Mouse (Mus musculus): ENCODE results near the gene Cys1. TPM values are rescaled to one million over a fixed set of nuclear protein-coding genes. Genes with fewer than 3 reads are reported as not detected.

Gene Cys1
- polyA plus RNA-seq, 1 experiment from 2014 or later, result 0.31 TPM

DNA sequence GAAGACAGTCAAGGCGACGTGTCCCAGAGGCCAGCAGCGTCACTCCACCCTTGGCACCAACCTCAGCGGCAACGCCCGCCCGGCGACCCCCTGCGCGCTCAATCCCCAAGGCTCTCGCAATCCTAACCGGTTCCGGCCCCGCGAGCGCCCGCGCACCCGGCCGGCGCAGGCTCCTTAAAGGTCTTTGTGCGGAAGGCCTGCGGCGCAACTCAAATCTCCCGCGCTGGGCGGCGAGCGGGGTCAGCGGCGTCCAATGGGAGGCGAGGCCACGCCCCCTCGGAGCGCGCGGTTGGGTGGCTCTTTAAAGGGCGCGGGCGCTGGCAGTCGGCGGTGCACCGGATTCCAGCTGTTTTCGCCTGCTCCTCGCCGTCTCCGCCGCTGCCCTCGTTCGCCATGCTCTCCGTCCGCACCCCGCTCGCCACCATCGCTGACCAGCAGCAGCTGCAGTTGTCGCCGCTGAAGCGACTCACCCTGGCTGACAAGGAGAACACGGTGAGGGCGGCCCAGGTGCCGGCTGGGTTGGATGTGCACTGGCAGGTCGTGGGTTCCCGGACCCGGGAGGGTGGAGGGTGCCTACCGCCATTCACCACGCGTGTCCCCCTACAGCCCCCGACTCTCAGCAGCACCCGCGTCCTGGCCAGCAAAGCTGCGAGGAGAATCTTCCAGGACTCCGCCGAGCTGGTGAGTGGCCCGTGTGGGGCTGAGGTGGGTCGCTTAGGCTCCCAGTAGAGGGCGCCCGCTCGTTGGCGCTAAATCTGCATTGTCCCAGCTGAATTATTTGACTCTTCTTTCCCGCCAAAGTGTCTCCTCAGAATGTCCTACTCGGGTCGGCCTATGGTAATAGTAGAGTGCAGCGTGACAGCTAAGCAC lies 26.6 kb upstream of the Cys1 start, which contains the start of gene Rrm2:
TSS of gene Rrm2 (plus strand) at position 288 of the 870 bp plus-strand sequence.
- H3K9ac ChIP-seq (replicated peaks), result peak within 1 kb of the TSS; percentile 91
- no peaks in the 10 kb centered on the region for H3K9me3 ChIP-seq (ENCODE audit: low read length)
- ATAC-seq (peak; percentile 86), DNase-seq (peak; percentile 98)
- TF ChIP-seq EP300 (IDR thresholded peaks at IDR 0.05; ENCODE audit: low read depth) (no peak), CTCF (IDR thresholded peaks at IDR 0.05; ENCODE audit: low read depth) (peak; percentile 91)
- under 1% methylated on average over 83 of the region's 83 CpGs for WGBS (ENCODE audit: insufficient replicate concordance)
- no peaks in the 10 kb centered on the region for H3K27me3 ChIP-seq (ENCODE audit: insufficient read depth, low read length)
- H3K4me2 ChIP-seq (ENCODE audit: low read depth, low read length), result peak within 1 kb of the TSS; percentile 94
- H3K36me3 ChIP-seq (replicated peaks; ENCODE audit: insufficient read depth, low read length), result peaks cover 30% of the 10 kb centered on the region
- peak within 1 kb of the TSS; percentile 80 for H3K27ac ChIP-seq (ENCODE audit: low read depth)
- H3K4me1 ChIP-seq (ENCODE audit: insufficient read depth), result peaks cover 42% of the 10 kb centered on the region
- peak within 1 kb of the TSS; percentile 98 for H3K4me3 ChIP-seq (ENCODE audit: low read depth, low read length)

DNA sequence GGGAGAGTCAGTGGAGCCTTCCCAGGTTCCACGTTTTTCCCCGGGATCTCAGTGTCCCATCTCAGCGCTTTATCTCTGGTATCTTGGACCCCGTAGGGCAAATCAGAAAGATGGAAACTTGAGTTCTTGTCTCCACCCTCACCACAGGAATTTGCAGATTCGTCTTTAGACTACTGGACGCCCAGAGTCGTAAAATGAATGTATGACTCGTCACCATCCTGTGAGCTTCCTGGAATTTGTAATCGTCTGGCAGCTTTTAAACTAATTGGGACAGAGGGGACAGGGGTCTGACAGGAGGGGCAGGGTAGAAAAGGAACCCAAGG lies 25.8 kb upstream of the Cys1 start:
- H3K4me3 ChIP-seq (ENCODE audit: low read depth, low read length), result peak overlapping the region; percentile 98
- peaks cover 22% of the 10 kb centered on the region for H3K36me3 ChIP-seq (replicated peaks; ENCODE audit: insufficient read depth, low read length)
- no peaks in the 10 kb centered on the region for H3K27me3 ChIP-seq (ENCODE audit: insufficient read depth, low read length)
- H3K9ac ChIP-seq (replicated peaks), result peak overlapping the region; percentile 91
- no peaks in the 10 kb centered on the region for H3K9me3 ChIP-seq (ENCODE audit: low read length)
- peak overlapping the region; percentile 80 for H3K27ac ChIP-seq (ENCODE audit: low read depth)
- under 1% methylated on average over 9 of the region's 9 CpGs for WGBS (ENCODE audit: insufficient replicate concordance)
- ATAC-seq, result no peak
- H3K4me2 ChIP-seq (ENCODE audit: low read depth, low read length), result peak overlapping the region; percentile 94
- TF ChIP-seq CTCF (IDR thresholded peaks at IDR 0.05; ENCODE audit: low read depth) (no peak), EP300 (IDR thresholded peaks at IDR 0.05; ENCODE audit: low read depth) (no peak)
- DNase-seq, result no peak
- H3K4me1 ChIP-seq (ENCODE audit: insufficient read depth), result peaks cover 46% of the 10 kb centered on the region

DNA sequence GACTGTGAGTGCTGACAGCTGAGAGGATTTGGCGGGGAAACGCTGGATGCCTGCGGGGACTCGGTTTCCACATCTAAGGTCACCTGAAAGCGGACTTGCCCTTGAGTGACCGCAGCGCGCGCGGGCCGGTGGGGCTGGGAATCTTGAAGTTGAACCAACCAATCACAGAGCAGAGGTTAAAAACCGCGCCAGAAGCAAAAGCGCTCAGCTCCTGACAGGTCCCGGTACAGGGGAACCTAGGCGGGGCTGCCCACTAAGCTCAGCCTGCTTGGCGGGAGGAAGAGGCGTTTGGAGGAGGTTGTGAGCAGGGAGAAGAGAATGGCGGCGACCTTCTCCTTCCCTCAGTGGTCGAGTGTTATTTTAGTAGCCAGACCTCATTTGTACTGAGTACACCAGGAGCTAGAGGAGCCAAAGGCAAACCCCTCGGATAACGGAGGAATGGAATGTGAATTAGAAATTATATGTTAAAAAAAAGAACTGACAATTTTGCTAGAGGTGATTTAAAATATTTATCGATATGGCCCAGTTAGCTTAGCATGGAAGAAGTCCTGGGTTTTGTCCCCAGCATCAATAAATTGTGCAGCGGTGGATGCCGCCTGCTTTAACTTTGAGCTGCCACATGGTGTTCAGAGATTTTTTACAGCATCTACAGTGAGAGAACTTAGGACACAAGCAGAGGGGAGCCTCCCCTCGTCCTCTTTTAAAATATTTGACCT lies 25.3 kb upstream of the Cys1 start:
- TF ChIP-seq EP300 (IDR thresholded peaks at IDR 0.05; ENCODE audit: low read depth) (peak; percentile 61), CTCF (IDR thresholded peaks at IDR 0.05; ENCODE audit: low read depth) (no peak)
- Histone ChIP-seq H3K4me1 (ENCODE audit: insufficient read depth) (peaks cover 45% of the 10 kb centered on the region), H3K9ac (replicated peaks) (peak overlapping the region; percentile 91), H3K9me3 (ENCODE audit: low read length) (no peaks in the 10 kb centered on the region), H3K36me3 (replicated peaks; ENCODE audit: insufficient read depth, low read length) (peaks cover 17% of the 10 kb centered on the region), H3K27me3 (ENCODE audit: insufficient read depth, low read length) (no peaks in the 10 kb centered on the region), H3K27ac (ENCODE audit: low read depth) (peak overlapping the region; percentile 80), H3K4me2 (ENCODE audit: low read depth, low read length) (peak overlapping the region; percentile 94), H3K4me3 (ENCODE audit: low read depth, low read length) (peak overlapping the region; percentile 98)
- ATAC-seq, result peak; percentile 46
- peak; percentile 85 for DNase-seq
- WGBS (ENCODE audit: insufficient replicate concordance), result 1% methylated on average over 27 of the region's 27 CpGs

DNA sequence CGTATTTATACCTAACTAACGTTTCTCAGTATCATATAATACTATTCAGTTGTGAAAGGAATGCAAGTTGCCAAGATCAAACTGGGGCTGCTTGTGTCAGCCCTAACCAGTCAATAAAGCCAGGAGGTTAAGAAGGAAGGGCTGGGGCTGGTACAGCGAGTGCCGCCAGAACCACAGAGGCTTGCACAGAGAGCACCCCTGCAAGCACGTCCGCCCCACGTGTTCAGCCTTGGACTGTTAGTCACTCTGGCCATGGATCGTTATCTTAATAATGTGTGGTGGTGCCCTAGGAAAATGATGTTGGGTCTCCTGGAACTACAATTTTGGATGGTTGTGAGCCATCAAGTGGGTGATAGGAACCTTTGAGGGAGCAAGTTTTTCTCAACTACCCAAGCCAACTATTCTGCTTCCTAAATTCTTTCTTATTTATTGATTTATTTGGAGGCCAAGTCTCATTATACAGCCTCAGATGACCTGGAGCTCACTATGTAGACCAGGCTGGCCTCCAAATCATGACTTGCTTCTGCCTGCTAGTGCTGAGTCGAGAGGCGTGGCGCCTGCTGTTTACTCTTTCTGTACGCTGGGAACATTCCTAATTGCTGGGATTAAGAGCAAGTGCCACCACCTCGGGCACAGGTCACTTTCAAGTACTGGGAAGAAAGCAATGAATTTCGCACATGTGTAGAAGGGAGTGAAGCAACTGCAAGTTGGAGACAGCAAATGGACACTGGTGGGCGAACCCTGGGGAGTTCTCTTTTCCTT lies 24.1 kb upstream of the Cys1 start:
- Histone ChIP-seq H3K36me3 (replicated peaks; ENCODE audit: insufficient read depth, low read length) (peaks cover 5% of the 10 kb centered on the region; the same call in 1 of the 2 replicates), H3K27me3 (ENCODE audit: insufficient read depth, low read length) (no peaks in the 10 kb centered on the region), H3K9ac (replicated peaks) (peak overlapping the region; percentile 91), H3K4me3 (ENCODE audit: low read depth, low read length) (peak overlapping the region; percentile 98; the same call in 1 of the 2 replicates), H3K4me2 (ENCODE audit: low read depth, low read length) (peak overlapping the region; percentile 94), H3K4me1 (ENCODE audit: insufficient read depth) (peaks cover 40% of the 10 kb centered on the region), H3K9me3 (ENCODE audit: low read length) (no peaks in the 10 kb centered on the region), H3K27ac (ENCODE audit: low read depth) (peak overlapping the region; percentile 80)
- peak; percentile 54 for DNase-seq
- TF ChIP-seq CTCF (IDR thresholded peaks at IDR 0.05; ENCODE audit: low read depth) (no peak), EP300 (IDR thresholded peaks at IDR 0.05; ENCODE audit: low read depth) (no peak)
- WGBS (ENCODE audit: insufficient replicate concordance), result 71% methylated on average over 15 of the region's 15 CpGs
- ATAC-seq, result no peak

DNA sequence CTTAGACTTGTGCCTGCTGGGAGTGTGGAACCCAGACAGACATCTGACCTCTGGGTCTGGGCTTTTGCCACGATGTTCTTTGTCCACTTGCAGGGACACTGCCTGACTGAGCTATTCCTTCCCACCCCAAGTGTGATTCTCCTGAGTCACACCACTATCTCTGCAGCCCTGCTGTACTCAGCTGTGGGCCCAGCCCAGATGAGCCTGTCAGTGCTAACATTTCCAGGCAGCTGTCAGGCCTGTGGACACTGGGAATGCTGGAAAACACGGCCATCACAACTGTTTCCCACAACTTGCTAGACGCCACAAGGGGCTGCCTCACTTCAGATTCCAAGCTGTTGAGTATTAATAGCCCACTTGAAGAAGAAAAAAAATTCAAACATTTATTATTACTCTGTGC lies 21.4 kb upstream of the Cys1 start:
- DNase-seq (no peak), ATAC-seq (peak; percentile 68)
- no peaks in the 10 kb centered on the region for H3K36me3 ChIP-seq (replicated peaks; ENCODE audit: insufficient read depth, low read length)
- no peak overlapping the region for H3K4me3 ChIP-seq (ENCODE audit: low read depth, low read length)
- peaks cover 33% of the 10 kb centered on the region for H3K4me1 ChIP-seq (ENCODE audit: insufficient read depth)
- H3K27ac ChIP-seq (ENCODE audit: low read depth), result peak overlapping the region; percentile 41
- H3K27me3 ChIP-seq (ENCODE audit: insufficient read depth, low read length), result no peaks in the 10 kb centered on the region
- TF ChIP-seq CTCF (IDR thresholded peaks at IDR 0.05; ENCODE audit: low read depth) (no peak), EP300 (IDR thresholded peaks at IDR 0.05; ENCODE audit: low read depth) (peak; percentile 50)
- H3K4me2 ChIP-seq (ENCODE audit: low read depth, low read length), result no peak overlapping the region
- WGBS (ENCODE audit: insufficient replicate concordance), result 64% methylated on average over 3 of the region's 3 CpGs
- no peaks in the 10 kb centered on the region for H3K9me3 ChIP-seq (ENCODE audit: low read length)
- H3K9ac ChIP-seq (replicated peaks), result no peak overlapping the region

All from liver, postnatal 0 days (tissue).